Mouse (Mus musculus) gastrocnemius, postnatal 14 days (tissue): ENCODE measurements around the gene 1700025C18Rik. TPM values are rescaled to one million over a fixed set of nuclear protein-coding genes. Genes with fewer than 3 reads are reported as not detected.

Experiments used
- DNase-seq: peaks from one replicate; pipeline ENCODE4 v3.0.0; 2021; ENCODE audit warnings: mixed read lengths
- intact Hi-C: fragments of 180-260 bp; cut with DNase I; formaldehyde crosslinking; loops from one replicate; pipeline ENCODE4 v1.15.1; 2025; ENCODE audit warnings: low total_unique reads
- total RNA-seq, 2 experiments: library from RNA; stranded (reverse); gene quantifications; 2 replicates each; pipeline ENCODE4 v1.2.3; 2021

Gene 1700025C18Rik
- total RNA-seq, 2 experiments from 2014 or later = not detected

- intact Hi-C loops = no loop called here
- no peak for DNase-seq
Measured at GRCm38 (mm10) chr2:165049044-165049443, 41.5 kb downstream of the 1700025C18Rik start.

- intact Hi-C loops = no loop called here
- no peak for DNase-seq
Measured at GRCm38 (mm10) chr2:165043729-165044128, 46.8 kb downstream of the 1700025C18Rik start.

GRCm38 (mm10) chr2:165043090-165043636, 47.4 kb downstream of the 1700025C18Rik start:
- intact Hi-C loops = no loop called here

GRCm38 (mm10) chr2:165042126-165042525, 48.4 kb downstream of the 1700025C18Rik start:
- intact Hi-C loops = no loop called here
- DNase-seq = no peak

More at GRCm38 (mm10) chr2:165043090-165043636, 47.4 kb downstream of the 1700025C18Rik start:
- no peak for DNase-seq

- DNase-seq = no peak
- intact Hi-C loops = loop anchor here (5.0 kb wide), 1 partner anchor 85 kb away; no protein-coding TSS in a partner anchor
Measured at GRCm38 (mm10) chr2:165037415-165037814, 53.1 kb downstream of the 1700025C18Rik start.

GRCm38 (mm10) chr2:165035058-165035431, 55.5 kb downstream of the 1700025C18Rik start:
- no peak for DNase-seq
- intact Hi-C loops = loop anchor here (5.0 kb wide), 1 partner anchor 83 kb away; no protein-coding TSS in a partner anchor

GRCm38 (mm10) chr2:165034131-165035057, 56.2 kb downstream of the 1700025C18Rik start, which contains the start of gene Ncoa5:
Ncoa5 (minus strand) TSS chr2:165034867.
- intact Hi-C loops = loop anchor here (5.0 kb wide), 1 partner anchor 82 kb away; no protein-coding TSS in a partner anchor
- peak; percentile 98 for DNase-seq

GRCm38 (mm10) chr2:165033306-165033705, 57.2 kb downstream of the 1700025C18Rik start:
- intact Hi-C loops = no loop called here
- DNase-seq = no peak

GRCm38 (mm10) chr2:165032533-165032932, 58.0 kb downstream of the 1700025C18Rik start:
- DNase-seq = no peak
- intact Hi-C loops = no loop called here

Other genes starting within 250 kb of the 1700025C18Rik start
- gene Pltp, start 233.0 kb downstream of the 1700025C18Rik start, total RNA-seq = 10 to 100 TPM; 19.9 to 22.8 TPM
- gene Pcif1, start 211.4 kb downstream of the 1700025C18Rik start, total RNA-seq = 10 to 100 TPM; 22.2 to 26.6 TPM
- gene Zfp335, start 179.0 kb downstream of the 1700025C18Rik start, total RNA-seq = 1 to 10 TPM; 8.4 TPM
- gene Mmp9, start 150.0 kb downstream of the 1700025C18Rik start, total RNA-seq = 1 to 10 TPM in 1 of 2 experiments, under 1 TPM in 1; 0.95 to 1.2 TPM
- gene Slc12a5, start 129.9 kb downstream of the 1700025C18Rik start, total RNA-seq = 1 to 10 TPM in 1 of 2 experiments, under 1 TPM in 1; 0.55 to 1.0 TPM
- 10 to 100 TPM; 12.3 TPM for gene Ncoa5, start 55.9 kb downstream of the 1700025C18Rik start, total RNA-seq
- gene Cd40, start 35.1 kb downstream of the 1700025C18Rik start, total RNA-seq = 1 to 10 TPM; 1.1 to 1.2 TPM
- under 1 TPM; 0.13 to 0.18 TPM for gene Cdh22, start 144.1 kb upstream of the 1700025C18Rik start, total RNA-seq
- gene Slc35c2, start 197.1 kb upstream of the 1700025C18Rik start, total RNA-seq = 10 to 100 TPM; 16.4 to 16.8 TPM
- gene Elmo2, start 235.7 kb upstream of the 1700025C18Rik start, total RNA-seq = 10 to 100 TPM; 16.7 to 19.6 TPM